Mouse (Mus musculus) monocyte, adult 2 months (primary cell): ENCODE measurements around the gene Ica1l.

Experiments used
- DNase-seq, 2 experiments: peaks; one replicate each; pipeline ENCODE4 v3.0.0; 2022; ENCODE audit warnings: low spot score in 2 of 2, low read depth in 1 of 2

Gene Ica1l

DNA sequence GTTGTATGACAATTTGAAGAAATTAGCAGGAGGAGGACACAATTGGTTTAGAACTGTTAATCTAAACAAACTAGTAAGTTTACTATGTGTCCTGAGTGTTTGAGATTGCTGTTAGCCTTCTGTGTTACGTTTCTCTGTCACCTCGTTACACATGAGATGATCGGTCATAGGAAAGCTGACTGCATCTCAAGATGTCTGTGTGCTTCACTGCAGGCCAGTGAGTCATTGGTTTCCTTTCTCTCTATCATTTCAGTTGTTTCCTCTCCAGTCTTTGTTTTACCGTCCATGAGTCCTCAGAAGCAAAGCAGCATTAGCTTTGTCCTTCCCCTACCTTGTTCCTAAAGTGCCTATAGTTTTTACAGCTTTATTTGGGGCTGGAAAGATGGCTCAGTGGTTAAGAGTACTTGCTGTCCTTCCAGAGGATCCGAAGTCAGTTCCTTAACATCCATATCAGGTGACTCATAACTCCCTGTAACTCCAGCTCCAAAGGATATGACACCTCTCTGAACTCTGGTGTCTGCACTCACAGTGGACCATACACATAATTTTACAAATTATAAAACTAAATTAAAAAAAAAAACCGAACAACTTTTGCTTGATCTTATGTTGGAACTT, 76.7 kb downstream of the Ica1l start:
- no peak for DNase-seq

DNA sequence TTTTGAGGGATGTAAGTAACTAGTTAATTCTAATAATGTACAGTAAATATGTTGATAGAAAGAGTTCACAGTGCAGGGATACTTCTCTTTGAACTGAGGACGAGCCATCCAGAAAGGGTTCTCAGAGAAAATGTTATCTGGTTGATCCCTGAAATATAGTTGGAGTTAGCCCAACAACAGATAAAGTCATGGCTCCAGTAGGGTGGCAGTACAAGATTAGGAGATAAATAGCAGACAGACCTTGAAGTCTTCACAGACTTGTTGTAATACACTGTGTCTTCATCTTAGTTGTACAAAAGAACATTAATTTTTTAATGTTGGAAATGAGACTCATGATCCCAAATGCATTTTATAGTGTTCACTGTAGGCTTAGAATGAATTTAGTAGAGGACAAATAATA, 83.0 kb downstream of the Ica1l start:
- DNase-seq = no peak

DNA sequence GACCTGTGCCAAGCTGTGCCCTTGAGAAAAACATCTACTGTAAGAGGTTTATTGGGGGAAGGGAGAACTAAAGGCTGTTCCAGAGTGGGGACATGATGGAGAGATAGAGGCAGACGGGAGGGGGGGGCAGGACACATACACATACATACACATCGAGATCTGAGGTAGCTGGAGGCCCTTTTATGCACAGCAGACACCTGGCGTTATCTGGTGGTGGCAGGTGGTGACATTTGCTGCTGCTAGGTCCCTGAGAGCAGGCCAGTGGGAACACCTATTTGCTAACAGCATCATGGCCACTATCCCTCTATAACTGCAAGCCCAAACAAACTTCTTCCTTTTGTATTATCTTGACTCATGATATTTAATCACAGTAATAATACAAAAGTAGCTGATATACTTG, 85.8 kb downstream of the Ica1l start:
- DNase-seq = no peak

DNA sequence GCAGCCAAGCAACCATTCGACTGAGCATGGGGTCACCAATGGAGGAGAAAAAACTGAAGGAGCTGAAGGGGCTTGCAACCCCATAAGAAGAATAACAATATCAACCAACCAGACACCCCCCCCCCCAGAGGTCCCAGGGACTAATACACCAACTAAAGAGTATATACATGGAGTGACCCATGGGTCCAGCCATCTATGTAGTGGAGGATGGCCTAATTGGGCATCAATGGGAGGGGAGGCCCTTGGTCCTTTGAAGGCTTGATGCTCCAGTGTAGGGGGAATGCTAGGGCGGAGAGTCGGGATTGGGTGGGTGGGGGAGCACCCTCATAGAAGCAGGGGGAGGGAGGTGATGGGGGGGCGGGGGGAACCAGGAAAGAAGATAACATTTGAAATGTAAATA, 95.5 kb downstream of the Ica1l start:
- DNase-seq = no peak

DNA sequence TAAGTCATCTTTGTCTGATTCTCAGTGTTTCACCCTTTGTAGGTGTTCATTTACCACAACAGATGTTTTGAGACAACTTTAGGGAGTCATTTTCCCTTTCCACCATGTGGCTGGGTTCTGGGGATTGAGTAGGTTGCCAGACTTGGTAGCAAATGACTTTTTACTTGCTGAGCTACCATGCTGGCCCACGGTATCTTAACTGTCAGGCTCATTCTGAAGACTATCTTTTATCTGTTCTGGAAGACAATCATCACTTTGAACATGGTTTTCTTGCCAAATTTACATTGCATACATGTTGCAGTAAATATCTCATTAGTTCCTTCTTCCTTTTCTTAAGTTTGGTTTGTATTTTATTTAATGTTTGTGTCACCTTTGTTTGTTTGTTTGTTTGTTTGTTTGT, 97.0 kb downstream of the Ica1l start:
- DNase-seq = no peak

GRCm38 (mm10) chr1:59943825-59944224, 99.2 kb downstream of the Ica1l start:
- DNase-seq = no peak

DNA sequence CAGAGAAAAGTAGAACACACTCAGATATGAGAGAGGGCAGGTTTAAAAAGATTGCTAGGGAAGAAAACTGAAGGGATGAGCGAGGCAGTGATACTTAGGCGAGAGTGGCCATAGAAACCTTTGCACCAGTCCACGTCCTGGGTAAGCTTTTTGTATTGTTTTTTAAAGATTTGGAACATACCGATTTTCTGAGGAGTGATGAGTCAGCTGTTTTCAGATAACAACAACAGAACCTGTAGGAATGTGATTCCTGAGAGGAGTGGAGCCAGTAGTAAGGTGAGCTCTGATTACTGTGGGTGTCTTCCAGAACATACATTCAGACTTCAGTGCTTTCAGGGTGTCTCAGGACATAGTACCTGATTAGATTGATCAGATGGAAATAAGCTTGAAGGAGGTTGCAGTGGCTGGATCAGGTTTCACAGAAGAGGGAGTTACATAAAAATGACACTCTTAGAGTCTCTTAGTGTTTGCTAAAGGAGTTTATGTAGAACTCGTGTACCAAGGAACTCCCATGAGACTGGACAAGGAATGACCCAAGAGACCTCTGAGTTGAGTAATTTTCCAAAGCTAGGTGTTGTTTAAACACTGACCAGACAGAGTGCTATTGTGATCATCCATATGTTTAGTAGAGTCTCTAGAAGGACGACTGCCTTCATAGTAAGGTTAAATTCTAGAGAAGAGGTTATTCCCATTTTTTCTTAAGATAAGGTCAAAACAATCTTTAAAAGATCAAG, 100.8 kb downstream of the Ica1l start:
- no peak for DNase-seq

- DNase-seq = no peak
Measured at GRCm38 (mm10) chr1:59941063-59941462, 101.9 kb downstream of the Ica1l start.

DNA sequence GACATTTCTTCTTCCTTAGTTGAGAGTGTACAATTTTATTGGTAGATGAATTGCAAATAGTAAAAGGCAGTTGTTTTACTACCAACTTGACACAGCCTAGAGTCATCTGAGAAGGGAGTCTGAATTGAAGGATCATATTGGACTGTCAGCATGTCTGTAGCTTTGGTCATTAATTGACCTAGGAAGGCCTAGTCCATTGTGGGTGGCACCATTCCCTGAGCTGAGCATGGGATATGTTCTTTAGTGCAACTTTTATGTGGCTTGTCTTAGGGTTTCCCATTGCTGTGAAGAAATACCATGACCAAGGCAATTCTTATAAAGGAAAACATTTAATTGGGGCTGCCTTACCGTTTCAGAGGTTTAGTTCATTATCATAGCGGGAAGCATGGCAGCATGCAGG, 110.0 kb downstream of the Ica1l start:
- DNase-seq = no peak
